Mouse (Mus musculus): ENCODE measurements around the gene Aph1b.

GRCm38 (mm10) chr9:66752849-66753248 is 42.4 kb downstream of the Aph1b start:
- TF ChIP-seq CTCF (IDR thresholded peaks at IDR 0.05; ENCODE audit: borderline replicate concordance, insufficient read depth, low read length): no peak
- no peak for TF ChIP-seq POLR2A (IDR thresholded peaks at IDR 0.05; ENCODE audit: low read depth, low read length)
